Mouse (Mus musculus): ENCODE measurements around the gene Olfml1.

DNA sequence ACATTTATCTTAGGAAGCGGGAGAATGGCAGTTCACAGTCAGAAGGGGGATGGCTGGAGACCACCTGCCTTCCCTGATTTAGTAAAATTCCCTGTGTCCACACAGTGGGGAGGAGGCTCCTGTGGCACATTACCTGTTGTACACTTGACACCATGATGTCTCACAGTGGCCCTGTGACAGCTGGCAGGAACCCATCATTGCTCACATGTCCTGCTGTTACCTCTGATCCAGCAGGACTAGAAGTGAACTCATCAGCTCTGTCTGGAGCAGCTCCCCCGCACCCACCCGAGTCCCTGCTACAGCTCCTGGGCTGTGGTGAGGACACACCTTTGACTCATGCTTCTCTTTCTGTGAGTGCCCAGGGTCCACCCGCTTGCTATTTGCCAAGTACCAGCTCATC, 66.0 kb downstream of the Olfml1 start:
- TF ChIP-seq CTCF (IDR thresholded peaks at IDR 0.05; ENCODE audit: low read depth, low read length) = no peak
- no peak for TF ChIP-seq POLR2A (IDR thresholded peaks at IDR 0.05; ENCODE audit: borderline replicate concordance, low read depth, low read length)
